Mouse (Mus musculus): ENCODE measurements around the gene Arl6. TPM values are rescaled to one million over a fixed set of nuclear protein-coding genes. Genes with fewer than 3 reads are reported as not detected.

Arl6 gene
- polyA plus RNA-seq, 1 experiment = not detected

DNA sequence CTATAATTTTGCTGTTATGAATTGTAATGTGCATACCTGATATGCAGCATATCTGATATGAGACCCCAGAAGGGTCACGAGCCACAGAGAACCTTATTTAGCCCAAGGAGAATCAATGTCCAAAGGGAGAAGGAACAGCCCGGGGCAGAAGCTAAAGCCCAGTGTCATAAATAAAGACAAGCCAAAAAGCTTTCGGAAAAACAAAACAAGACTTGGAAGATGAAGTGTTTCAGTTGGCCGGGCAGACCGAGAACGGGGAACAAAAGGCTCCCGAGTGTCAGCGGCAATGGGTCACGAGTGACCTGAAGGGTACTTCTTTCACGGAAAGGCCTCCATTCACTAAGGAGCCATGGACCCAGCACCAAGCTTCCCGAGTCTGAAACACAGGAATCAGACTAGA is 65.2 kb downstream of the Arl6 start:
- TF ChIP-seq CTCF (IDR thresholded peaks at IDR 0.05; ENCODE audit: insufficient read depth, low read depth, low read length) = no peak
- no peak for TF ChIP-seq POLR2A (IDR thresholded peaks at IDR 0.05; ENCODE audit: insufficient read depth, low read depth, low read length)
- H3K27ac ChIP-seq (ENCODE audit: insufficient read depth, low read depth, low read length) = no peak overlapping the region
- H3K4me1 ChIP-seq (ENCODE audit: control insufficient read depth, insufficient read depth, low read length) = peaks cover 5% of the 10 kb centered on the region
- WGBS = 84% methylated on average over 11 of the region's 11 CpGs
- H3K4me3 ChIP-seq (ENCODE audit: insufficient read depth, low read depth, low read length) = no peak overlapping the region

DNA sequence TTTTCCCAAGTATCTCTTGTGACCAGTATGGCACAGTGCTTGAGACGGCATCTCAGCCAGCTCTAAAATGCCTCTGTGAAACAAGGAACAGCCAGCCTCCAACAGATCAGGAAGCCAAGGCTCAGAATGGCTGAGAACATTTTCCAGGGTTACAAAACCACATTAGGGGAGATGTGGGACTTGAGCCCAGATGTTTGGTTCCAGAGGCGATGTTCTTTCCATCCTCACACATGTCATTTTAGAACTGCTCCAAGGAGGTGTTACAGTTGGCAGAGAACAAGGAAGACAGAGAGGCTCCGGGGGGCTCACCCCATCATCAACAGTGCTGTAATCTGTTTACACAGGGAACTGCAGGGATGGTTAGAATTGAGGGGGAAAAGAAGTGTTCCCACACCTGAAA is 66.5 kb downstream of the Arl6 start:
- H3K27ac ChIP-seq (ENCODE audit: insufficient read depth, low read depth, low read length) = no peak overlapping the region
- WGBS = 74% methylated on average over 3 of the region's 3 CpGs
- no peak overlapping the region for H3K4me3 ChIP-seq (ENCODE audit: insufficient read depth, low read depth, low read length)
- TF ChIP-seq POLR2A (IDR thresholded peaks at IDR 0.05; ENCODE audit: insufficient read depth, low read depth, low read length) (no peak), CTCF (IDR thresholded peaks at IDR 0.05; ENCODE audit: insufficient read depth, low read depth, low read length) (no peak)
- H3K4me1 ChIP-seq (ENCODE audit: control insufficient read depth, insufficient read depth, low read length) = peaks cover 5% of the 10 kb centered on the region

DNA sequence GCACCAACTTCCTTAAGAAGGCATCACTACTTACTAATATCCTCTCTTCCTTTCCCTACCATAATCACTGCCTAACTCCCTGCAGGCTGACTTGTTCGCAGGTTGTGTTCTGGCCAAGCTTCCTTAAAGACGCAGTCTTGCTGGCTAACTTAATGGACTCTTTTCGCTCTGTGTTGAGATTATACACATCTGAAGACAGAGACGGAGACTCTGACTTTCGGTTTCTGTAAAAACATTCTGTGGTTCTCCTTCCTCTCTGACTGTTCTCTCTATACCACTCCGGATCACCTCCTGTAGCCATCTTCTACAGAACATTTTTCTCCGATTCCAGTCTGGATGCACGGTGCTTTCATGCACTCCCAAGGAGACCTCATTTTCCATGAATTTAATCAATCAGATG is 68.4 kb downstream of the Arl6 start:
- Histone ChIP-seq H3K4me1 (ENCODE audit: control insufficient read depth, insufficient read depth, low read length) (peaks cover 9% of the 10 kb centered on the region), H3K4me3 (ENCODE audit: insufficient read depth, low read depth, low read length) (no peak overlapping the region), H3K27ac (ENCODE audit: insufficient read depth, low read depth, low read length) (no peak overlapping the region)
- TF ChIP-seq CTCF (IDR thresholded peaks at IDR 0.05; ENCODE audit: insufficient read depth, low read depth, low read length) (no peak), POLR2A (IDR thresholded peaks at IDR 0.05; ENCODE audit: insufficient read depth, low read depth, low read length) (no peak)
- 97% methylated on average over 8 of the region's 8 CpGs for WGBS

DNA sequence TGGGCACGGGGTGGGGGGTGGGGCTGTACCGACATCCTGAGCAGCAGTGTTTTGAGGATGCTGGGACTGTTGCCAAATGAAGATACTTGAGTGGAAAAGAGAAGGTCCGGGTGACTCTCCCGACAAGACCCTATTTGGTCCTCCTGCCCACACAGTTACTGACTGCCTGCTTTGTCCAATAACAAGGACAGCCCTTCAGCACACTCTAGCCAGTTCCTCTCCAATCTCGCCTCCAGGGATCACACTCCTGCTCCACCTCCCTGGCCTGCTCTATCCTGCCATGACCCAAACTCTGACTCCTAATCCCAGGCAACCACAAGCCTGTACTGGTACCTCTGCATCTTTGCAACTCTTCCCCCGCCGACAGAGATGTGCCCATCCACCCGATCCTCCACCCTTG is 69.4 kb downstream of the Arl6 start:
- 54% methylated on average over 8 of the region's 8 CpGs for WGBS
- TF ChIP-seq POLR2A (IDR thresholded peaks at IDR 0.05; ENCODE audit: insufficient read depth, low read depth, low read length) = no peak
- Histone ChIP-seq H3K4me1 (ENCODE audit: control insufficient read depth, insufficient read depth, low read length) (peaks cover 9% of the 10 kb centered on the region), H3K27ac (ENCODE audit: insufficient read depth, low read depth, low read length) (no peak overlapping the region), H3K4me3 (ENCODE audit: insufficient read depth, low read depth, low read length) (no peak overlapping the region)

DNA sequence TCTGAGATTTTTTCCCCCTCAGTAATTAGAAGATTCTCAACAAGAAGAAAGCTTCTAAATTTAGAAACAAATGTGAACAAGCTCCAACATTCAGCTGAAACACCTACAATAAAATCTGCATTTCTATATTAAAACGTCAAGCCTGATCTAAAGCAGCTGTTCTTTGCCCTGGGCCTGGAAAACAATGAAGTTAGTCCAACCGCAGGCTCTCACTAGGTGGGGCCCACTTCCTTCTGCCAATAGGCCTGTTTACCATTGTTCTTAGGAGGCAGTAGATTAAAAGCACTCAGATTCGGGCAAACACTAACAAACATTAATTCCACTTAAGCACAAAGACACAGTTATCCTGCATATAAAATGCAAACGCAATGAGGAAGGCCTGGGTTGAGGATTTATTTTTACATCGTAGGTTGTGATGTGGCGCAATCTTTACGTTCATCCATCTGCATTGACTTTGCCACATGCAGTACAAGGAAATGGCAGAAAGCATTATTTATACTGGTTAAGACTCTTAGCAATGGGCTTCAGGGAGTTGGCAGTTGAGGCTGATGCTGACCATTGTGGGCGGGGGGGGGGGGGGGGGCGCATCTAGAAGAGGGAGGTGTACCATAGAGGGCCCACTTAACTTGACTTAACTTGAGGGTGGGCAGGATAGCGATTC is 71.3 kb downstream of the Arl6 start:
- TF ChIP-seq CTCF (IDR thresholded peaks at IDR 0.05; ENCODE audit: insufficient read depth, low read depth, low read length) (no peak), POLR2A (IDR thresholded peaks at IDR 0.05; ENCODE audit: insufficient read depth, low read depth, low read length) (no peak)
- WGBS = 50% methylated on average over 10 of the region's 10 CpGs
- H3K4me1 ChIP-seq (ENCODE audit: control insufficient read depth, insufficient read depth, low read length) = peaks cover 9% of the 10 kb centered on the region
- H3K27ac ChIP-seq (ENCODE audit: insufficient read depth, low read depth, low read length) = 0 out of 2 replicates have a peak overlapping the region, but pooled peaks have one; percentile 40
- no peak overlapping the region for H3K4me3 ChIP-seq (ENCODE audit: insufficient read depth, low read depth, low read length)

DNA sequence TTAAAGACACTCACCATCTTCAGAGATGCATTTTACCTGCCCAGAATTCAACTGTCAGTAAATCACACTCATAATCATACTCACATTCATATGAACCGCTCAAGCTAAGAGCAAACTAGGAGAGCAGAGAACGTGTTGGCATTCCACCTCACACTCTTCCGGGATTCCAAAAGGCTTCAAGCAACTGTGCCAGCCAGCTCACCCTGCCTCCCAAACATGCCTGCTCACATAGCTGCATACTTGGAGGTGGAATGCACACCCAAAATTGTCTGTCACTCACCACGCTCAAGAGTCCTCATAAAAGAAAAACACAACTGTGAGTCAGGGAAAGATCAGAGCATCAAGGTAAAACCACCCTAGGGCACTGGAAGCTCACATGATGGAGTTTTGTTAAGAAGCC is 72.8 kb downstream of the Arl6 start:
- TF ChIP-seq POLR2A (IDR thresholded peaks at IDR 0.05; ENCODE audit: insufficient read depth, low read depth, low read length) (no peak), CTCF (IDR thresholded peaks at IDR 0.05; ENCODE audit: insufficient read depth, low read depth, low read length) (no peak)
- no peak overlapping the region for H3K27ac ChIP-seq (ENCODE audit: insufficient read depth, low read depth, low read length)
- WGBS = 88% methylated on average over 4 of the region's 4 CpGs
- H3K4me1 ChIP-seq (ENCODE audit: control insufficient read depth, insufficient read depth, low read length) = peaks cover 9% of the 10 kb centered on the region
- no peak overlapping the region for H3K4me3 ChIP-seq (ENCODE audit: insufficient read depth, low read depth, low read length)

DNA sequence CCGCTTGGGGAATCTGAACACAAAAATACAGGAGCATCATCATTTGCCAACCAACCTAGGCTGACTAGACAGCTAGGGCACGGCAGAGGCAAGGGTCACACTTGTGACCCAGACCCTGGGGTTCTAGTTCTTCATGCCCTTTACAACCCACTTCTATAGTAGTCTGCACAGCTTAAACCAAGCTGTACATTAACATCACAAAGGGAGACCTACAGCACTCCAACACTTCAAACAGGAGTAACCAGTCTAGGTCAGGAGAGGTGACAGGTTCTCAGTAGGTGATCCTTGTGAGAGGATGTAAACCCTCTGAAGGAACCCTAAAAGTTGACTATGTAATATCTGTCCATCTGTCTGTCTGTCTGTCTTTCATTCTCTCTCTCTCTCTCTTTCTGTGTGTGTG is 73.6 kb downstream of the Arl6 start:
- 91% methylated on average over 2 of the region's 2 CpGs for WGBS
- no peak overlapping the region for H3K27ac ChIP-seq (ENCODE audit: insufficient read depth, low read depth, low read length)
- no peak overlapping the region for H3K4me3 ChIP-seq (ENCODE audit: insufficient read depth, low read depth, low read length)
- H3K4me1 ChIP-seq (ENCODE audit: control insufficient read depth, insufficient read depth, low read length) = peaks cover 9% of the 10 kb centered on the region
- TF ChIP-seq CTCF (IDR thresholded peaks at IDR 0.05; ENCODE audit: insufficient read depth, low read depth, low read length) (no peak), POLR2A (IDR thresholded peaks at IDR 0.05; ENCODE audit: insufficient read depth, low read depth, low read length) (no peak)

DNA sequence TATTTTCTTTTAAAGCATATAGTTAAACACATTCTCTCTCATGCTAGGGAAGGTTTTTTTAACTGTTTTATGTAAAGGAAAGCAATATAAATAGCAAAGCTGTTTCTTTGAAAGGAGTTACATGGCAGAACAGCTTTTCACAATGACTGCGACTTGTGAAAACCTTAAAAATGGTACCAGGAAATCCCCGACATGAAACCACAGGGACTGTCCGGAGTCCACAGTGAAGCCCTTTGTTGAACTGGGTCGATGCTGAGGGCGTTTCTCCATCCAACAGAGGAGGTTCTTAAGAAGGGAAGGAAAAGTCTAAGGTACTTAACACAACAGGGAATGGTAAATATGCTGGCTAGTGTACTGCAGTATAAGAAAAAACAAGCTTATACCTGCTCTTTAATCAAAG is 75.2 kb downstream of the Arl6 start:
- Histone ChIP-seq H3K4me1 (ENCODE audit: control insufficient read depth, insufficient read depth, low read length) (peaks cover 4% of the 10 kb centered on the region), H3K4me3 (ENCODE audit: insufficient read depth, low read depth, low read length) (no peak overlapping the region), H3K27ac (ENCODE audit: insufficient read depth, low read depth, low read length) (no peak overlapping the region)
- 67% methylated on average over 5 of the region's 5 CpGs for WGBS
- no peak for TF ChIP-seq CTCF (IDR thresholded peaks at IDR 0.05; ENCODE audit: insufficient read depth, low read depth, low read length)
- TF ChIP-seq POLR2A (IDR thresholded peaks at IDR 0.05; ENCODE audit: insufficient read depth, low read depth, low read length) = no peak

Other genes with a start within 250 kb of the Arl6 start
- not detected in 2 replicates for gene Gabrr3, start 232.1 kb downstream of the Arl6 start, polyA plus RNA-seq (2012; ENCODE audit: insufficient read depth, insufficient read length, low replicate concordance, missing spikeins)
- gene Riox2, start 167.6 kb downstream of the Arl6 start, polyA plus RNA-seq (2012; ENCODE audit: insufficient read depth, insufficient read length, low replicate concordance, missing spikeins) = not detected in 2 replicates
- not detected in 2 replicates for gene Crybg3, start 38.4 kb downstream of the Arl6 start, polyA plus RNA-seq (2012; ENCODE audit: insufficient read depth, insufficient read length, low replicate concordance, missing spikeins)